ENCODE assay signal across 33 mouse cellular contexts in the genomic region with DNA sequence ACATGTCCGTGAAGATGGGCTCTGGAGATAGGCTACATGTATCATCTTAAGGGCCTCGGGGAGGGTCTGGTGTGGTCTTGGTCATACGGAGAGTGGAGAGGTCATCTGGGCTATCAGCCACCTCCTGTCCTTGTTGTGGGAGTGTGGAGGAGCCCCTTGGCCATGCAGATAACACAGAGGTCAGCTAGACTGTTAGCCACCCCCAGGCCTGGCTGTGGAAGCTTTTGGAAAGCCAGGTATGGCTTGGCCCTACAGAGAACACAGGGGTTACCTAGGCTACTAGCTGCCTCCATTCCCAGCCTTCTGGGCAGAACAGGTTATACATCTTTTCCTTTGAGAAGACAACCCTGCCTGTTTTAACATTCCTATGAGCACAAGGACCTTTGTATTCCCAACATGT. TPM values are rescaled to one million over a fixed set of nuclear protein-coding genes. Genes with fewer than 3 reads are reported as not detected.
"Had no signal": no experiment of that assay in that cellular context is flagged by ENCODE, and none has a peak within 500 bp of the region (broad histone marks: within the 10 kb centered on the region; RNA-seq: fewer than 3 reads in every experiment).

No protein-coding gene starts in this region.

- H3K27ac ChIP-seq: embryonic facial prominence, embryonic 10.5 days; embryonic facial prominence, embryonic 12.5 days; embryonic facial prominence, embryonic 13.5 days; embryonic facial prominence, embryonic 15.5 days; forebrain, embryonic 10.5 days; forebrain, embryonic 12.5 days; forebrain, embryonic 13.5 days; forebrain, embryonic 15.5 days; gastrocnemius, adult 2 months had no signal

- H3K36me3 ChIP-seq: forebrain, embryonic 12.5 days had no signal

- ATAC-seq: forebrain, embryonic 13.5 days; forebrain, embryonic 14.5 days; forebrain, embryonic 15.5 days; forebrain, embryonic 16.5 days; forebrain, postnatal 0 days had no signal

- H3K9me3 ChIP-seq: embryonic facial prominence, embryonic 10.5 days; embryonic facial prominence, embryonic 12.5 days; embryonic facial prominence, embryonic 13.5 days; embryonic facial prominence, embryonic 15.5 days; forebrain, embryonic 10.5 days; forebrain, embryonic 12.5 days; forebrain, embryonic 13.5 days; forebrain, embryonic 15.5 days had no signal

- H3K27me3 ChIP-seq: embryonic facial prominence, embryonic 12.5 days; embryonic facial prominence, embryonic 13.5 days; embryonic facial prominence, embryonic 15.5 days; forebrain, embryonic 12.5 days; forebrain, embryonic 13.5 days; forebrain, embryonic 15.5 days had no signal

- DNase-seq: cerebellum, adult 18-20 months; cerebellum, adult 2 months; cerebellum, adult 8-10 months; cerebellum, adult 9-10 months; cerebellum, adult 9-11 months; cerebellum, postnatal 10 days; cerebellum, postnatal 14 days; cerebellum, postnatal 25 days; cerebellum, postnatal 36 days; embryo, embryonic 11 days; forebrain, postnatal 0 days; gastrocnemius, adult 2 months; gastrocnemius, postnatal 10 days; gastrocnemius, postnatal 14 days; gastrocnemius, postnatal 25 days; gastrocnemius, postnatal 36 days; heart, adult 18-20 months had no signal

- H3K9ac ChIP-seq: embryonic facial prominence, embryonic 12.5 days; embryonic facial prominence, embryonic 13.5 days; embryonic facial prominence, embryonic 15.5 days; forebrain, embryonic 12.5 days; forebrain, embryonic 13.5 days; forebrain, embryonic 15.5 days; forebrain, postnatal 0 days had no signal

- H3K4me2 ChIP-seq: embryonic facial prominence, embryonic 12.5 days; embryonic facial prominence, embryonic 13.5 days; embryonic facial prominence, embryonic 15.5 days; forebrain, embryonic 12.5 days; forebrain, embryonic 13.5 days; forebrain, embryonic 15.5 days had no signal

- H3K4me3 ChIP-seq: embryonic facial prominence, embryonic 10.5 days; embryonic facial prominence, embryonic 12.5 days; embryonic facial prominence, embryonic 13.5 days; embryonic facial prominence, embryonic 15.5 days; erythroblast, embryonic 14.5 days; forebrain, embryonic 10.5 days; forebrain, embryonic 12.5 days; forebrain, embryonic 13.5 days; forebrain, embryonic 15.5 days; gastrocnemius, adult 2 months had no signal

RNA-seq across cellular contexts. Expression of a gene that starts 2.8 kb away (rescaled TPM):
- total RNA-seq: common myeloid progenitor, adult 5-6 weeks; granulocyte monocyte progenitor cell, adult 5-6 weeks had no signal
- polyA plus RNA-seq: erythroblast, embryonic 14.5 days had no signal

RNA-seq across cellular contexts. Expression of a gene that starts 56.5 kb away (rescaled TPM):
- total RNA-seq: common myeloid progenitor, adult 5-6 weeks; gastrocnemius, adult 18-20 months; gastrocnemius, adult 8-10 months; gastrocnemius, postnatal 10 days; gastrocnemius, postnatal 14 days; gastrocnemius, postnatal 25 days; gastrocnemius, postnatal 36 days had no signal
- polyA plus RNA-seq: embryonic facial prominence, embryonic 11.5 days; erythroblast, embryonic 14.5 days had no signal
